Mouse (Mus musculus): ENCODE measurements around the gene Psma5. TPM values are rescaled to one million over a fixed set of nuclear protein-coding genes. Genes with fewer than 3 reads are reported as not detected.
A peak's percentile ranks its signal among the peaks of the same experiment; 100 is the strongest.

Gene Psma5
- polyA plus RNA-seq, 1 experiment from 2014 or later, result 260 TPM

DNA sequence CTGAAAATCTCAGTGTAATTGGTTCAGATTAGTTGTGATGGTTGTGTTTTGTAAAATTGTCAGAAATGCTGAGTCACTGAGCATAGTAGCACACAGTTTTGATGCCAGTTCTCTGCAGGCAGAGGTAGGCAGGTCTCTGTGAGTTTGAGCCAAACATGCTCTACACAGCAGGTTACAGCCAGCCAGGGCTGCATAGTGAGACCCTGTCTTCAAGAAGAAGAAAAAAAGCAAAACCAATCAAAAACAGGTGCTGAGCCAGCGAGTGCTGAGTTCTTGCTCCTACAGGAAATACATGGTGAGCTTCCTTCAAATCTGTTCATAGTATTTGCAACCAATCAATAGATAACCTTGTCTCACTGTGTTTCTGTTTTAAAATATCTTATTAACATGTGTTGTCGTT is 61.8 kb downstream of the Psma5 start:
- Histone ChIP-seq H3K4me2 (replicated peaks) (no peak overlapping the region), H3K4me1 (peaks cover 22% of the 10 kb centered on the region), H3K36me3 (0 out of 2 replicates have a peak, but pooled peaks cover 3% of the 10 kb centered on the region), H3K27me3 (no peaks in the 10 kb centered on the region), H3K27ac (replicated peaks) (0 out of 2 replicates have a peak overlapping the region, but pooled peaks have one; percentile 1), H3K9ac (replicated peaks) (no peak overlapping the region), H3K9me3 (no peaks in the 10 kb centered on the region), H3K4me3 (no peak overlapping the region)
- WGBS, result 66% methylated on average over 2 of the region's 2 CpGs
- ATAC-seq (replicated peaks), result no peak

GRCm38 (mm10) chr3:108321671-108322070 is 64.9 kb downstream of the Psma5 start:
- no peak overlapping the region for H3K27ac ChIP-seq (replicated peaks)
- H3K9ac ChIP-seq (replicated peaks), result no peak overlapping the region
- H3K4me1 ChIP-seq, result peaks cover 32% of the 10 kb centered on the region
- ATAC-seq (replicated peaks), result no peak
- H3K4me3 ChIP-seq, result no peak overlapping the region
- H3K9me3 ChIP-seq, result no peaks in the 10 kb centered on the region
- H3K4me2 ChIP-seq (replicated peaks), result no peak overlapping the region
- 73% methylated on average over 4 of the region's 4 CpGs for WGBS
- H3K27me3 ChIP-seq, result no peaks in the 10 kb centered on the region
- peaks cover 14% of the 10 kb centered on the region; the same call in 1 of the 2 replicates for H3K36me3 ChIP-seq

- Histone ChIP-seq H3K4me1 (peaks cover 37% of the 10 kb centered on the region), H3K9ac (replicated peaks) (no peak overlapping the region), H3K9me3 (no peaks in the 10 kb centered on the region), H3K4me3 (no peak overlapping the region), H3K36me3 (peaks cover 15% of the 10 kb centered on the region; the same call in 1 of the 2 replicates), H3K4me2 (replicated peaks) (no peak overlapping the region), H3K27ac (replicated peaks) (no peak overlapping the region), H3K27me3 (no peaks in the 10 kb centered on the region)
- 80% methylated on average over 4 of the region's 4 CpGs for WGBS
- no peak for ATAC-seq (replicated peaks)
Observed at GRCm38 (mm10) chr3:108322136-108322535, 65.4 kb downstream of the Psma5 start.

- Histone ChIP-seq H3K9ac (replicated peaks) (no peak overlapping the region), H3K27ac (replicated peaks) (no peak overlapping the region), H3K9me3 (no peaks in the 10 kb centered on the region), H3K4me2 (replicated peaks) (no peak overlapping the region), H3K4me1 (peaks cover 45% of the 10 kb centered on the region), H3K4me3 (no peak overlapping the region), H3K27me3 (no peaks in the 10 kb centered on the region), H3K36me3 (peaks cover 15% of the 10 kb centered on the region; the same call in 1 of the 2 replicates)
- ATAC-seq (replicated peaks), result no peak
- WGBS, result 87% methylated on average over 3 of the region's 3 CpGs
Observed at GRCm38 (mm10) chr3:108322962-108323361, 66.2 kb downstream of the Psma5 start.

DNA sequence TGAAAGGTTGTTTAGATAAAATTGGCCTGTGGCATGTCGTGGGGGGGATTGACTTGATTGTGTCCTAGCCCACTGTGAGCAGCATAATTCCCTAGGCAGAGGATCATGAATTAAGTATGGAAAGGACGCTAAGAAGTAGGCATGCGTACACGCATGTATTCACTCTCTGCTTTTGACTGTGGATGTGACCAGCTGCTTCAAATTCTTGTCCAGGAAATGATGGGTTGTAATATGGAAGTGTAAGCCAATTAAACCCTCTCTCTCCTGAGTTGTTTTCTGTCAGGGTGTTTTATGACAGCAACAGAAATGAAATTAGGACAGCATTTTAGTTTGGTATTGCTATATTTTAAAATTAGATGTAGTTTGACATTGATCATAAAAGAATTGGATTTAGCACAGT is 68.1 kb downstream of the Psma5 start:
- no peaks in the 10 kb centered on the region for H3K9me3 ChIP-seq
- peak overlapping the region; percentile 70 for H3K27ac ChIP-seq (replicated peaks)
- ATAC-seq (replicated peaks), result no peak
- peaks cover 23% of the 10 kb centered on the region; the same call in 1 of the 2 replicates for H3K36me3 ChIP-seq
- WGBS, result 74% methylated on average over 4 of the region's 4 CpGs
- H3K27me3 ChIP-seq, result no peaks in the 10 kb centered on the region
- no peak overlapping the region for H3K4me3 ChIP-seq
- H3K4me2 ChIP-seq (replicated peaks), result no peak overlapping the region
- H3K9ac ChIP-seq (replicated peaks), result no peak overlapping the region
- H3K4me1 ChIP-seq, result peaks cover 44% of the 10 kb centered on the region

DNA sequence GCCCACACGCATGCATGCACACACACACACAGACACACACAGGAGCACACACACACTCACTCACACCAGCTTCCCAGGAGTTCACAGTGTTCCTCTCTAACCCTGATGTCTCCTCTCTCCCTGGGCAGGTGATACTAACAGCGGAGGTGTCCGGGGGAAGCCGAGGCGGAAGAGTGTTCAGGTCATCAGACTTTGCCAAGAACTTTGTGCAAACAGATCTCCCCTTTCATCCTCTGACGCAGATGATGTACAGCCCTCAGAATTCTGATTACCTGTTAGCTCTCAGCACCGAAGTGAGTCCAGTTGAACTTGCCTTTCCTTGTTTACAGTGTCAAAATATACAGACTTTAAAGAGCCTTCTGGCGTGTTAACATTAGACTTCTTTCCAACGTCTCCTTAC is 68.8 kb downstream of the Psma5 start:
- ATAC-seq (replicated peaks), result no peak
- no peak overlapping the region for H3K9ac ChIP-seq (replicated peaks)
- no peaks in the 10 kb centered on the region for H3K9me3 ChIP-seq
- peak overlapping the region; percentile 70 for H3K27ac ChIP-seq (replicated peaks)
- WGBS, result 88% methylated on average over 9 of the region's 9 CpGs
- peaks cover 43% of the 10 kb centered on the region for H3K4me1 ChIP-seq
- no peak overlapping the region for H3K4me3 ChIP-seq
- peaks cover 28% of the 10 kb centered on the region; the same call in 1 of the 2 replicates for H3K36me3 ChIP-seq
- H3K27me3 ChIP-seq, result no peaks in the 10 kb centered on the region
- no peak overlapping the region for H3K4me2 ChIP-seq (replicated peaks)

DNA sequence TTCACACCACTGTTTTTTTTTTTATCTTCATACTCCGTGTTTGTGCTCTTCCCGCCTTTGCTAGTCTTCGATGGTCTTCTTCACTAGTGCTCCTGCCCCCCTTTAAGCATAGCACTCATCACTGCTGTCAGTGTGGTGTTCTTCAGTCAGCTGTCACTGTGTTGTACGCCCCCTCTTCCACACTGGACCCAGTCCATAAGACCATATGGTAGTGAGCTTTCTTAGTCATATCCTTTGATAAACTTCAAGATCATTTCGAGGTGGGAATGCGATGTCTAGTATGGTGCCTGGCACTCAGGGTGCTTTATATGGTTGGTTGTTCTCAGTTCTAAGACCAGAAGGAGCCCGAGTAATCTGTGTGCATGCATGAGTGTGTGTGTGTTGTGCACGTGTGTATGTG is 70.5 kb downstream of the Psma5 start:
- Histone ChIP-seq H3K9ac (replicated peaks) (no peak overlapping the region), H3K36me3 (peaks cover 40% of the 10 kb centered on the region), H3K9me3 (no peaks in the 10 kb centered on the region), H3K4me3 (no peak overlapping the region), H3K4me1 (peaks cover 34% of the 10 kb centered on the region), H3K4me2 (replicated peaks) (no peak overlapping the region), H3K27ac (replicated peaks) (peak overlapping the region; percentile 91), H3K27me3 (no peaks in the 10 kb centered on the region)
- WGBS, result 66% methylated on average over 8 of the region's 8 CpGs
- peak; percentile 65 for ATAC-seq (replicated peaks)

- Histone ChIP-seq H3K9me3 (no peaks in the 10 kb centered on the region), H3K4me3 (no peak overlapping the region), H3K9ac (replicated peaks) (0 out of 2 replicates have a peak overlapping the region, but pooled peaks have one; percentile 8), H3K36me3 (peaks cover 47% of the 10 kb centered on the region), H3K27ac (replicated peaks) (peak overlapping the region; percentile 91), H3K27me3 (no peaks in the 10 kb centered on the region), H3K4me1 (peaks cover 34% of the 10 kb centered on the region), H3K4me2 (replicated peaks) (no peak overlapping the region)
- peak; percentile 62 for ATAC-seq (replicated peaks)
- WGBS, result 55% methylated on average over 3 of the region's 3 CpGs
Observed at GRCm38 (mm10) chr3:108327916-108328315, 71.2 kb downstream of the Psma5 start.

GRCm38 (mm10) chr3:108328441-108328841 is 71.7 kb downstream of the Psma5 start:
- peak; percentile 81 for ATAC-seq (replicated peaks)
- Histone ChIP-seq H3K9ac (replicated peaks) (0 out of 2 replicates have a peak overlapping the region, but pooled peaks have one; percentile 8), H3K4me3 (no peak overlapping the region), H3K27me3 (no peaks in the 10 kb centered on the region), H3K4me1 (peaks cover 34% of the 10 kb centered on the region), H3K36me3 (peaks cover 50% of the 10 kb centered on the region), H3K27ac (replicated peaks) (peak overlapping the region; percentile 91), H3K4me2 (replicated peaks) (no peak overlapping the region), H3K9me3 (no peaks in the 10 kb centered on the region)
- 23% methylated on average over 9 of the region's 9 CpGs for WGBS

Other genes starting within 250 kb of the Psma5 start
- 44.0 and 60.7 TPM in 2 replicates for gene Gstm1, start 239.0 kb upstream of the Psma5 start, polyA plus RNA-seq (2015; fragmentation: Nextera tagmentation; extraction: Ambion mirVana)
- 12.4 and 15.1 TPM in 2 replicates for gene Gstm4, start 212.0 kb upstream of the Psma5 start, polyA plus RNA-seq (2015; fragmentation: Nextera tagmentation; extraction: Ambion mirVana)
- gene Ampd2, start 170.3 kb upstream of the Psma5 start, polyA plus RNA-seq (2015; fragmentation: Nextera tagmentation; extraction: Ambion mirVana), result 49.4 and 50.7 TPM in 2 replicates
- gene Gnat2, start 164.1 kb upstream of the Psma5 start, polyA plus RNA-seq (2015; fragmentation: Nextera tagmentation; extraction: Ambion mirVana), result 0.43 and 0.46 TPM in 2 replicates
- gene Gnai3, start 110.8 kb upstream of the Psma5 start, polyA plus RNA-seq (2015; fragmentation: Nextera tagmentation; extraction: Ambion mirVana), result 165 and 168 TPM in 2 replicates
- gene Gpr61, start 102.0 kb upstream of the Psma5 start, polyA plus RNA-seq (2015; fragmentation: Nextera tagmentation; extraction: Ambion mirVana), result 1.9 and 2.2 TPM in 2 replicates
- 9.9 and 11.7 TPM in 2 replicates for gene Amigo1, start 70.6 kb upstream of the Psma5 start, polyA plus RNA-seq (2015; fragmentation: Nextera tagmentation; extraction: Ambion mirVana)
- 4.4 and 4.5 TPM in 2 replicates for gene Cyb561d1, start 55.7 kb upstream of the Psma5 start, polyA plus RNA-seq (2015; fragmentation: Nextera tagmentation; extraction: Ambion mirVana)
- gene Atxn7l2, start 46.0 kb upstream of the Psma5 start, polyA plus RNA-seq (2015; fragmentation: Nextera tagmentation; extraction: Ambion mirVana), result 32.5 and 33.6 TPM in 2 replicates
- 2.3 and 2.7 TPM in 2 replicates for gene Sypl2, start 30.3 kb upstream of the Psma5 start, polyA plus RNA-seq (2015; fragmentation: Nextera tagmentation; extraction: Ambion mirVana)
- gene Sort1, start 27.2 kb downstream of the Psma5 start, polyA plus RNA-seq (2015; fragmentation: Nextera tagmentation; extraction: Ambion mirVana), result 25.7 and 26.0 TPM in 2 replicates
- gene Mybphl, start 108.0 kb downstream of the Psma5 start, polyA plus RNA-seq (2015; fragmentation: Nextera tagmentation; extraction: Ambion mirVana), result not detected in 2 replicates
- 35.6 and 41.5 TPM in 2 replicates for gene Psrc1, start 126.9 kb downstream of the Psma5 start, polyA plus RNA-seq (2015; fragmentation: Nextera tagmentation; extraction: Ambion mirVana)
- 49.1 and 52.8 TPM in 2 replicates for gene Celsr2, start 158.6 kb downstream of the Psma5 start, polyA plus RNA-seq (2015; fragmentation: Nextera tagmentation; extraction: Ambion mirVana)
- 221 and 222 TPM in 2 replicates for gene Sars, start 188.3 kb downstream of the Psma5 start, polyA plus RNA-seq (2015; fragmentation: Nextera tagmentation; extraction: Ambion mirVana)

All from forebrain, embryonic 15.5 days (tissue).